Mouse (Mus musculus) olfactory bulb, adult 2 months (tissue): ENCODE measurements around the gene Rab3ip.

Experiments
- CTCF ChIP-seq: fragments of 200-500 bp; IDR thresholded peaks from 2 replicates; pipeline ENCODE4 v1.5.1; 2012; ENCODE audit warnings: low read depth, mild to moderate bottlenecking, low read length, moderate library complexity; ENCODE audit not compliant: insufficient read depth
- POLR2A ChIP-seq: fragments of 200-500 bp; IDR thresholded peaks from 2 replicates; pipeline ENCODE4 v1.6.1; 2012; ENCODE audit warnings: mild to moderate bottlenecking, low read depth, low read length, moderate library complexity; ENCODE audit not compliant: insufficient read depth

DNA sequence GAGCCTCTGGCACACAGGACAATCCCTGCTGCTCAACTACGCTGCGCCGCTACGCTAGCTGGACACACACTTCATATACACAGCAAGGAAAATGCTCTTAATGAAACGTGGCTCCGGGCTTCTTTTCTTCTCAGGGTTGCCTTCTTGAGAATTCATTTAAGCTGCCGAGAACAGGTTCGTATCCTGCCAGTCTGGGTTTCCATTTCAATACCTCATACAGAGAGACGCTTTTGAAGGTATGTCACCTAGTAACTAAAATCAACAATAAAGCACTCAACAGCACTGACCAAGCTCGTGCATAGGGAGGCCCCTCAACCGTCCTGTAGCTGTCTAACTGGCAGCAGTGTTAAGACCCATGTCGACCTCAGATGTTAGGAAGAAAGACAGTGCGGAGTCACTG lies 18.2 kb downstream of the Rab3ip start:
- TF ChIP-seq CTCF (no peak), POLR2A (no peak)
